Mouse (Mus musculus) forebrain, postnatal 0 days (tissue): ENCODE data around the gene Dhx29. TPM values are rescaled to one million over a fixed set of nuclear protein-coding genes. Genes with fewer than 3 reads are reported as not detected.
A peak's percentile ranks its signal among the peaks of the same experiment; 100 is the strongest.

Experiments used
- ATAC-seq: fragments of 200-750 bp; cut with Nextera tagmentation; 2 replicates; pipeline ENCODE4 v1.8.0; 2017; ENCODE audit warnings: mild to moderate bottlenecking, moderate library complexity
- DNase-seq: peaks from one replicate; pipeline ENCODE4 v3.0.0-alpha.2; 2015
- H3K27ac ChIP-seq: fragments of 300-500 bp; sonication (generic); 2 replicates; pipeline ENCODE4 v1.5.1; 2014; ENCODE audit warnings: low read depth, mild to moderate bottlenecking, antibody characterized with exemption, low read length, moderate library complexity, mixed read lengths
- H3K27me3 ChIP-seq: fragments of 300-500 bp; sonication (generic); 2 replicates; pipeline ENCODE4 v1.6.1; 2014; ENCODE audit warnings: mild to moderate bottlenecking, low read length, mixed read lengths; ENCODE audit not compliant: insufficient read depth
- H3K36me3 ChIP-seq: fragments of 300-500 bp; sonication (generic); 2 replicates; pipeline ENCODE4 v1.6.1; 2014; ENCODE audit warnings: mild to moderate bottlenecking, moderate library complexity; ENCODE audit not compliant: insufficient read depth
- H3K4me1 ChIP-seq: fragments of 300-500 bp; sonication (generic); 2 replicates; pipeline ENCODE4 v1.6.1; 2014; ENCODE audit warnings: antibody characterized with exemption; ENCODE audit not compliant: insufficient read depth
- H3K4me2 ChIP-seq: fragments of 300-500 bp; sonication (generic); 2 replicates; pipeline ENCODE4 v1.6.1; 2014; ENCODE audit warnings: low read depth, mild to moderate bottlenecking, moderate library complexity
- H3K4me3 ChIP-seq: fragments of 300-500 bp; sonication (generic); 2 replicates; pipeline ENCODE4 v1.5.1; 2014; ENCODE audit warnings: low read depth, low read length, mixed read lengths
- H3K9ac ChIP-seq: fragments of 300-500 bp; sonication (generic); 2 replicates; pipeline ENCODE4 v1.6.1; 2014; ENCODE audit warnings: mild to moderate bottlenecking
- H3K9me3 ChIP-seq: fragments of 300-500 bp; sonication (generic); 2 replicates; pipeline ENCODE4 v1.6.1; 2016; ENCODE audit warnings: low read length
- CTCF ChIP-seq: sonication (generic); IDR thresholded peaks from 2 replicates; pipeline ENCODE4 v1.5.1; 2016; ENCODE audit warnings: antibody characterized with exemption, control low read depth, low read depth
- WGBS: fragments of 180-500 bp; shearing (Covaris S2); extraction: QIAGEN DNeasy Blood & Tissue Kit; methylation state at CpG from one replicate; pipeline ENCODE4 v1.1.7; 2014; 5-methylcytosine and 5-hydroxymethylcytosine counted together
- polyA plus RNA-seq: library from polyadenylated mRNA; unstranded; fragments of >200 nt; fragmentation: Nextera tagmentation; extraction: Ambion mirVana; gene quantifications from 2 replicates; pipeline ENCODE4 v1.2.1, GENCODE M21; 2015
- total RNA-seq: library from RNA; depleted of rRNA; stranded (reverse); fragments of >200 nt; gene quantifications from 2 replicates; pipeline ENCODE4 v1.2.3, GENCODE M21; 2014

Gene Dhx29
- total and polyA plus RNA-seq, 2 experiments from 2014 or later, result 25.5 to 33.6 TPM

- Histone ChIP-seq H3K27me3 (peaks cover 45% of the 10 kb centered on the region), H3K4me3 (0 out of 2 replicates have a peak overlapping the region, but pooled peaks have one; percentile 2), H3K9ac (no peak overlapping the region), H3K27ac (no peak overlapping the region), H3K4me1 (peaks cover 10% of the 10 kb centered on the region), H3K9me3 (no peaks in the 10 kb centered on the region), H3K4me2 (0 out of 2 replicates have a peak overlapping the region, but pooled peaks have one; percentile 2), H3K36me3 (no peaks in the 10 kb centered on the region)
- 1% methylated on average over 17 of the region's 17 CpGs for WGBS
- TF ChIP-seq CTCF, result no peak
- DNase-seq (no peak), ATAC-seq (no peak)
Measured at GRCm38 (mm10) chr13:112986451-112986950, 59.2 kb downstream of the Dhx29 start.

GRCm38 (mm10) chr13:112987532-112987943, 60.3 kb downstream of the Dhx29 start, which contains the start of gene Ccno:
Gene Ccno (plus strand): TSS chr13:112987802.
- H3K27me3 ChIP-seq, result peaks cover 52% of the 10 kb centered on the region
- DNase-seq, result peak; percentile 95
- ATAC-seq, result peak; percentile 98
- WGBS, result under 1% methylated on average over 47 of the region's 47 CpGs
- TF ChIP-seq CTCF, result no peak; the same call in none of the 2 replicates
- H3K4me2 ChIP-seq, result peak within 1 kb of the TSS; percentile 97
- H3K4me1 ChIP-seq, result peaks cover 10% of the 10 kb centered on the region
- peak within 1 kb of the TSS; percentile 45; the same call in 1 of the 2 replicates for H3K27ac ChIP-seq
- no peaks in the 10 kb centered on the region for H3K9me3 ChIP-seq
- H3K9ac ChIP-seq, result peak within 1 kb of the TSS; percentile 43
- peak within 1 kb of the TSS; percentile 56 for H3K4me3 ChIP-seq
- no peaks in the 10 kb centered on the region for H3K36me3 ChIP-seq

GRCm38 (mm10) chr13:112987991-112988390, 60.7 kb downstream of the Dhx29 start:
- Histone ChIP-seq H3K4me3 (peak overlapping the region; percentile 56), H3K36me3 (no peaks in the 10 kb centered on the region), H3K27me3 (peaks cover 55% of the 10 kb centered on the region), H3K27ac (peak overlapping the region; percentile 45; the same call in 1 of the 2 replicates), H3K9ac (peak overlapping the region; percentile 43), H3K4me2 (peak overlapping the region; percentile 97), H3K4me1 (peaks cover 10% of the 10 kb centered on the region), H3K9me3 (no peaks in the 10 kb centered on the region)
- ATAC-seq (peak; percentile 38), DNase-seq (peak; percentile 57)
- WGBS, result 2% methylated on average over 39 of the region's 39 CpGs
- no peak for TF ChIP-seq CTCF

GRCm38 (mm10) chr13:112988866-112989265, 61.6 kb downstream of the Dhx29 start:
- 2% methylated on average over 19 of the region's 19 CpGs for WGBS
- Histone ChIP-seq H3K4me2 (peak overlapping the region; percentile 97), H3K9ac (no peak overlapping the region), H3K9me3 (no peaks in the 10 kb centered on the region), H3K4me1 (peaks cover 10% of the 10 kb centered on the region), H3K4me3 (peak overlapping the region; percentile 56), H3K27me3 (peaks cover 63% of the 10 kb centered on the region), H3K27ac (no peak overlapping the region), H3K36me3 (no peaks in the 10 kb centered on the region)
- TF ChIP-seq CTCF, result no peak
- ATAC-seq (no peak), DNase-seq (no peak)

GRCm38 (mm10) chr13:112989541-112989940, 62.3 kb downstream of the Dhx29 start:
- 2% methylated on average over 23 of the region's 23 CpGs for WGBS
- Histone ChIP-seq H3K4me1 (peaks cover 10% of the 10 kb centered on the region), H3K9me3 (no peaks in the 10 kb centered on the region), H3K27me3 (peaks cover 69% of the 10 kb centered on the region), H3K27ac (no peak overlapping the region), H3K36me3 (no peaks in the 10 kb centered on the region), H3K4me2 (no peak overlapping the region), H3K4me3 (no peak overlapping the region; the same call in 1 of the 2 replicates), H3K9ac (no peak overlapping the region)
- ATAC-seq, result no peak
- TF ChIP-seq CTCF, result no peak
- no peak for DNase-seq

GRCm38 (mm10) chr13:112990346-112990745, 63.1 kb downstream of the Dhx29 start:
- Histone ChIP-seq H3K9ac (no peak overlapping the region), H3K9me3 (no peaks in the 10 kb centered on the region), H3K27ac (no peak overlapping the region), H3K4me3 (no peak overlapping the region), H3K4me1 (peaks cover 10% of the 10 kb centered on the region), H3K36me3 (no peaks in the 10 kb centered on the region), H3K4me2 (no peak overlapping the region), H3K27me3 (peaks cover 77% of the 10 kb centered on the region)
- no peak for ATAC-seq
- WGBS, result 7% methylated on average over 4 of the region's 4 CpGs
- DNase-seq, result no peak
- TF ChIP-seq CTCF, result no peak

GRCm38 (mm10) chr13:112993531-112994152, 66.4 kb downstream of the Dhx29 start, which contains the start of gene Mcidas:
Gene Mcidas (plus strand): TSS chr13:112993845.
- WGBS, result 2% methylated on average over 62 of the region's 63 CpGs
- Histone ChIP-seq H3K27ac (no peak within 1 kb of the TSS), H3K4me1 (peaks cover 9% of the 10 kb centered on the region), H3K36me3 (no peaks in the 10 kb centered on the region), H3K27me3 (peaks cover 85% of the 10 kb centered on the region), H3K9ac (peak within 1 kb of the TSS; percentile 29; the same call in 1 of the 2 replicates), H3K9me3 (no peaks in the 10 kb centered on the region), H3K4me3 (peak within 1 kb of the TSS; percentile 33), H3K4me2 (peak within 1 kb of the TSS; percentile 63)
- DNase-seq (no peak), ATAC-seq (peak; percentile 16)
- no peak for TF ChIP-seq CTCF
